Mouse (Mus musculus): ENCODE data around the gene Akt1. TPM values are rescaled to one million over a fixed set of nuclear protein-coding genes. Genes with fewer than 3 reads are reported as not detected.

The Akt1 gene
- polyA plus RNA-seq, 1 experiment from 2014 or later = 62.5 TPM

DNA sequence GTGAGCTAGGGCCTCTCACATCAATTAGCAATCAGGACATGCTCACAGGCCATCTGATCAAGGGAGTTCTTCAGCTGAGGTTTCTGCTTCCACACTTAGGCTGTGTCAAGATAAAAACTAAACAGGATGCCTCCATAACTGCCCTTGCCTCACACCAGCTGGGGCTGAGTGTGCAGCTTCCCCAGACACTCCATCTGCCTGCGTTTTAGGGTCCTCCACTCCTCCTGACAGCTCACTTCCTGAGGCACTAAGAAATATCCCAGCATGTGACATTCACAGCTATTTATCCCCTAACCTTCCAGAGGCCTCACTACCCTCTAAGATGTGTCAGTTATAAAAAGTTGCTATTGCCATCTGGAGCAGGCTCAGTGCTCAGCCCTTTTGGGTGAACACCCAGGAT is 43.2 kb downstream of the Akt1 start:
- Histone ChIP-seq H3K9ac (no peak overlapping the region), H3K36me3 (no peaks in the 10 kb centered on the region), H3K4me3 (no peak overlapping the region), H3K4me2 (replicated peaks) (no peak overlapping the region), H3K27ac (no peak overlapping the region), H3K4me1 (peaks cover 15% of the 10 kb centered on the region), H3K9me3 (no peaks in the 10 kb centered on the region), H3K27me3 (no peaks in the 10 kb centered on the region)
- no peak for ATAC-seq (ENCODE audit: low FRiP score, low read depth)
- 24% methylated on average over 1 of the region's 1 CpGs for WGBS

DNA sequence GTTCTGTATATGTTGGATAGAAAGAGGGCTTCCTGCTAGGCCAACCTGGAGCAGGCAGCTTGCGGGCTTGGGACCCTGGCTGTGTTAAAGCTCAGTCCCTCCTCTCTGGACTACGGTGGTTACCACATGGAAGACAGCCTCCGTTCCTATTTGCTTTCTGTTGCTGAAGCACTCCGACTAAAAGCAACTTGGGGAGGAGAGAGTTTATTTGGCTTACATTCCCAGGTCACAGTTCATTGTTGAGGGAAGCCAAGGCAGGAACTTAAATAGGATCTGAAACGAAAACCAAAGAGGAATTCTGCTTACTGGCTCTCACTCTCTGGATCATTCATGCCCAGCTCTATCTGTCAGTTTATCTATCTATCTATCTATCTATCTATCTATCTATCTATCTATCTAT is 43.9 kb downstream of the Akt1 start:
- peaks cover 15% of the 10 kb centered on the region for H3K4me1 ChIP-seq
- H3K27me3 ChIP-seq = no peaks in the 10 kb centered on the region
- no peak overlapping the region for H3K4me3 ChIP-seq
- WGBS = 82% methylated on average over 5 of the region's 5 CpGs
- H3K9me3 ChIP-seq = no peaks in the 10 kb centered on the region
- H3K4me2 ChIP-seq (replicated peaks) = no peak overlapping the region
- no peak overlapping the region for H3K27ac ChIP-seq
- H3K36me3 ChIP-seq = no peaks in the 10 kb centered on the region
- ATAC-seq (ENCODE audit: low FRiP score, low read depth) = no peak
- no peak overlapping the region for H3K9ac ChIP-seq

DNA sequence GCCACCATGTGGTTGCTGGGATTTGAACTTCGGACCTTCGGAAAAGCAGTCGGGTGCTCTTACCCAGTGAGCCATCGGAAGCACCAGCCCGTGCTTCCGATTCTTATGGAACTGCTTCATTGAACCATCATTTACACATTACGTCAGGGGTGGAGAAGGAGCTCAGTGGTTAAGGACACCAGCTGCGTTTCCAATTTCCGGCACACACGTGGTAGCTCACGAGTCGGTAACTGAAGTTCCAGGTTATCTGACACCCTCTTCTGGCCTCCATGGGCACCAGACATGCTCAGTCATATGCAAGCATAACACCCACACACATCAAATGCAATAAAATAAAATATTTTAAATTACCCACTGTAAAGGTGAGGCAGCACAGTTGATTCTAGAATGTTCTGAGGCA is 44.7 kb downstream of the Akt1 start:
- Histone ChIP-seq H3K4me1 (peaks cover 15% of the 10 kb centered on the region), H3K4me3 (no peak overlapping the region), H3K9me3 (no peaks in the 10 kb centered on the region), H3K27me3 (no peaks in the 10 kb centered on the region), H3K4me2 (replicated peaks) (no peak overlapping the region), H3K9ac (no peak overlapping the region), H3K27ac (no peak overlapping the region), H3K36me3 (no peaks in the 10 kb centered on the region)
- 84% methylated on average over 12 of the region's 12 CpGs for WGBS
- ATAC-seq (ENCODE audit: low FRiP score, low read depth) = no peak

DNA sequence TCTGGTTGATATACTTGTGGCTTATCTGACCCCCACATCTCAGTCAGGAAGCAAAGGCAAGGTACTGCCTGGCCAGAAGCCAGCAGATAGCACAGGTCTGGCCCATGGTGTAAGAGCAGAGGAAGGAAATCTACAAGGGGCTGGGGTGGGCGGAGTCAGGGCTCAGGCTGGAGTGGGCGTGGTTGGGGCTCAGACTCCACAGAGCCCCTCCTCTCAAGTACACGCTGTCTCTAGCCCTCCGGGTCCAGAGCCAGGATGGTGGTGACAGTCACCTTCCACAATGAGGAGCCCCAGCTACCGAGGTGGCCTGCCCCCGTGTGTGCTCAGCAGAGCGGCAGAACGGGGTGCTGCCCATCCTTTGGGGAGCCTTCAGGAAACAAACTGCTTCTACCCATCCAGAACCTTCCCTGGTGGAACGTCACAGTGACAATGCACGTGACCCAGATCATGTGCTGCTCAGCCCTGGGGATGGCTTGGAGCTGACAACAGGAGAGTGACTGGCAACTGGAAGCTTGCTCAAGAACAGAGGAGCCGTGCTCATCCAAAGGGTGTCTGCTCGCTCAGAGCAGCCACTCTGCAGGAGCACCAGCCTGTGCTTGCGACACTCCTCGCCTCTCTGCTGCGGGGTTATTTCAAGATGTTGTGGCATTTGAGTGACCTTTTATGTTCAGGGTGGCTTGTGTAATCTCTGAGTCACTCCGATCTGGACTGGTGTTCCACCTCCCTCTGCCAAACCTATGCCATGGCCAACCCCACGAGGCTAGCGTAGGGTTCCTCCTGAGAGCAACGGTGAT is 45.6 kb downstream of the Akt1 start:
- Histone ChIP-seq H3K9me3 (no peaks in the 10 kb centered on the region), H3K9ac (peak overlapping the region; percentile 25; the same call in 1 of the 2 replicates), H3K27me3 (no peaks in the 10 kb centered on the region), H3K27ac (peak overlapping the region; percentile 33; the same call in 1 of the 2 replicates), H3K4me3 (peak overlapping the region; percentile 32), H3K4me1 (peaks cover 15% of the 10 kb centered on the region), H3K36me3 (no peaks in the 10 kb centered on the region), H3K4me2 (replicated peaks) (peak overlapping the region; percentile 55)
- ATAC-seq (ENCODE audit: low FRiP score, low read depth) = peak; percentile 73
- 37% methylated on average over 19 of the region's 19 CpGs for WGBS

DNA sequence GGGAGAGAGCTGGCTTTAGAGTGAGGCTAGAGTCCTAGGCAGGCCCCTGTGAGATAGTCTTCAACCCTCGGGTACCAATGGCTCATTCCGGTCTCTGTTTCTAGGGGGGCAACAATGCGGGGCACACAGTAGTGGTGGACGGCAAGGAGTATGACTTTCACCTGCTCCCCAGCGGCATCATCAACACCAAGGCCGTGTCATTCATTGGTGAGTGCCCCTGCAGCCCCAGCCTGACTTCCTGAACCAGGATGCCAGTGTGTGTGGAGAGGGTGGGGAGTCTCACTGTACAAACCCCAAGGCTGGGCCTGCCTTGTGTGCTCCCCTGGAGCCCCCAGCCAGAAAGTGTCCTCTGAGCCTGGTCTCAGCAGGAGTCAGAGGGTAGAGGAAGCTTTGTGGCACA is 46.5 kb downstream of the Akt1 start:
- no peaks in the 10 kb centered on the region for H3K36me3 ChIP-seq
- H3K9me3 ChIP-seq = no peaks in the 10 kb centered on the region
- H3K27me3 ChIP-seq = no peaks in the 10 kb centered on the region
- H3K4me3 ChIP-seq = no peak overlapping the region
- no peak overlapping the region for H3K9ac ChIP-seq
- peaks cover 20% of the 10 kb centered on the region for H3K4me1 ChIP-seq
- ATAC-seq (ENCODE audit: low FRiP score, low read depth) = no peak
- H3K4me2 ChIP-seq (replicated peaks) = no peak overlapping the region
- 77% methylated on average over 6 of the region's 6 CpGs for WGBS
- peak overlapping the region; percentile 33; the same call in 1 of the 2 replicates for H3K27ac ChIP-seq

DNA sequence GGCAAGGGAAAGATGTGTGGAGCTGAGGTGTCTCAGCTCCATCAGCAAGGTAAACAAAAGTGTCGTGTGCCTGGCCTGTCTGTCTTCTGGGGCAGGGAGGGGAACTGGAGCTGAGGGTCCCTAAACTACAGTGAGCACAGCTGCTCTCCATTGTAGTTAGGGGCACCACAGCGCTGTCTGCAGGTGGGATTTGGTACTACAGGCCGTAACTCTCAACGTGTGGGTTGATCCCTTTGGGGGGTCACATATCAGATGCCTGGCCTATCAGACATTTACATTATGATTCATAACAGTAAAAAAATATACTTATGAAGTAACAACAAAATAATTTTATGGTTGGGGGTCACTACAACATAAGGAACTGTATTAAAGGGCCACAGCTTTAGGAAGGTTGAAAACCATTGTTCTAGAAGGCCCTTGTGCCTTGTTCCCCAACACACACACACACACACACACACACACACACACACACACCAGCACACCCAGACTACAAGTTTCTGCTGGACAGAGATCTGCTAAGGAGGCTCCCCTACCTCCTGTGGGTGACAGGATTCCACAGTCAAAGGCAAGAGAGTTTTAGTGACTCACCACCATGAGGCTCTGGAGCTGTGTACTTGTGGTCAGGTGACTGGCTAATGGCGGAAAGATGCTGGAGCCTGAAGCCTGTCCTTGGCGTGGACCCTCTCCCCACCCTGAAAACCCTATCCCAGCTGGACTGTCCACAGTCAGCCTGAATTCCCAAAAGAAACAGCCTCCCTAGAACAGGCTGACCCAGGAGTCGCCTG is 47.4 kb downstream of the Akt1 start:
- H3K27me3 ChIP-seq = no peaks in the 10 kb centered on the region
- peaks cover 24% of the 10 kb centered on the region for H3K4me1 ChIP-seq
- no peak overlapping the region for H3K4me2 ChIP-seq (replicated peaks)
- H3K9me3 ChIP-seq = no peaks in the 10 kb centered on the region
- ATAC-seq (ENCODE audit: low FRiP score, low read depth) = no peak
- no peak overlapping the region for H3K9ac ChIP-seq
- H3K4me3 ChIP-seq = no peak overlapping the region
- H3K27ac ChIP-seq = no peak overlapping the region
- WGBS = 60% methylated on average over 7 of the region's 7 CpGs
- no peaks in the 10 kb centered on the region for H3K36me3 ChIP-seq

DNA sequence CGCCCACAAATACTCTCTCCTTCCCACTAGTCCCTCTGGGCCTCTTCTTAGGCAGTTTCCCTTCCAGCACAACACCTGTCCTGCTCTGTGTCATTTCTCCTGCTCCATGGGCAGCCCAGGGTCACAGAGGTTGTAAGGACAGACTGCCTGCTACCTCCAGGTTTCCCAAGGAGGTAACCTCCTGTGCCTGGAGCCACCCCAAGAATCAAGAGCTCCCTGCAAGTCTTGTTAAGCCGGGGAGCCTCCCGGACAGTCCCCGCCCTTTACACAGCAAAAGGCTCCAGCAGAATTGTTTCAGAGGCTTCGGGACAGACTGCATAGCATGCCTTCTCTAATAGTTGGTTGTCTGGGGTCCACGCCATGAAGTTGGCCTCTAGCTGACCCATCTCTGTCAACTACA is 48.2 kb downstream of the Akt1 start:
- Histone ChIP-seq H3K36me3 (no peaks in the 10 kb centered on the region), H3K4me1 (peaks cover 24% of the 10 kb centered on the region), H3K4me2 (replicated peaks) (no peak overlapping the region), H3K9me3 (no peaks in the 10 kb centered on the region), H3K4me3 (no peak overlapping the region), H3K27me3 (peaks cover 5% of the 10 kb centered on the region), H3K27ac (no peak overlapping the region), H3K9ac (no peak overlapping the region)
- ATAC-seq (ENCODE audit: low FRiP score, low read depth) = no peak
- 68% methylated on average over 6 of the region's 6 CpGs for WGBS

DNA sequence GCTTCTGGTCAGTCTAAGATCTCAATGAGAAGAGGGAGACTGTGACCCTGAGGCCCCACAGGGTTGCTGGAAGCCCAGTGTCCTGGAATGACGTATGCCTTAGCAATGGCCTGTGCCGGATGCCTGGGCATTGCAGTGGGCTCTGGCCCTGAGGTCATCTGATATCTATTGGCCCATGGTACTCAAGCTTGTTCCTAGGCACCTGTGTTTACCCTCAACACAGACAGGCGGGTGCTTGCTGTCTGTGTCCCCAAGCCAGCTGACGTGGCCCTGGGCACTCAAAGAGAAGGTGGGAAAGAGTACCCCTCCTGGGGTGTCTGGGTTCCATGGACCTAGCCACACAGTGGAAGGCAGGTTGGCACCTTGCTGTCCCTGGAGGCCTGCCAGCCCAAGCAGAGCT is 49.0 kb downstream of the Akt1 start:
- 86% methylated on average over 4 of the region's 4 CpGs for WGBS
- peaks cover 12% of the 10 kb centered on the region for H3K27me3 ChIP-seq
- peaks cover 26% of the 10 kb centered on the region for H3K4me1 ChIP-seq
- H3K4me2 ChIP-seq (replicated peaks) = no peak overlapping the region
- H3K27ac ChIP-seq = no peak overlapping the region
- no peak for ATAC-seq (ENCODE audit: low FRiP score, low read depth)
- H3K36me3 ChIP-seq = no peaks in the 10 kb centered on the region
- no peak overlapping the region for H3K9ac ChIP-seq
- H3K4me3 ChIP-seq = no peak overlapping the region
- no peaks in the 10 kb centered on the region for H3K9me3 ChIP-seq

DNA sequence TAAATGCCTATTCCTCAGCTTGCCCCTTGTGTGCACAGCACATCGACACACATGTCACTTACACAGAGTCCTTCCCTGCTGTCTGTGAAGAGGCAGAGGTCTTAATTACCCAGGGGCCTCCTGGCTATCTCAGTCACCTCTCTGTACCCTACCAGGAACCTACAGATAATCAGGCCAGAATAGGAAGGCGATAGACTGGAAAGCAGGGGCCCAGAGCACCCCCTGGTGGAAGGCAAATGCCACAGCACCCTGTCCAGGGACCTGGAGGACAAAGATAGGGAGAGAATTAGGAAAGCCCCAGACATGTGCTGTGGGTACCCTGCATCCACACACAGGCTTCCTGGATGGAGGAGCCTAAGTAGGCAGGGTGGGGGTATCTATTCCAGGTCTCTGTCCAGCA is 50.9 kb downstream of the Akt1 start:
- Histone ChIP-seq H3K9me3 (no peaks in the 10 kb centered on the region), H3K4me1 (peaks cover 37% of the 10 kb centered on the region), H3K4me3 (no peak overlapping the region), H3K4me2 (replicated peaks) (no peak overlapping the region), H3K9ac (no peak overlapping the region), H3K27ac (no peak overlapping the region), H3K27me3 (peaks cover 30% of the 10 kb centered on the region), H3K36me3 (no peaks in the 10 kb centered on the region)
- ATAC-seq (ENCODE audit: low FRiP score, low read depth) = no peak
- WGBS = 24% methylated on average over 2 of the region's 2 CpGs

DNA sequence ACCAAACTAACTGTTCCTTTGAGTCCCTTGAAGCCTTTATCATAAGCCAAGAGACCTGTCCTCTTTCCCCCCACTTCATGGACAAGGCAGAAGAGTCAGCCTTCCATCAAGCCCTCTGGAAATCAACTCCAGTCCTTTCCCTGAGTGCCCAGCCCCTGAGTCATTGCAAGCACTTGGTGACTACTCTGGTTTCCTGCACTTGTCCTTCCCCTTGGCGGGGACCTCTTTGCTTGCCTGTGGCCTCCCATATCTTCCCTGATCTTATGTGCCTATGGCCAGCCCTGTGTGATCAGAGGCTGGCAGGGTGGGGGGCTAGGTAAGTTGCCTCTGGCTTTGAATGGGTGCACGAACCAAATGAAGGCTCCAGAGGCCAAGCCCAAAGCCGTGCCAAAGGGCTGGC is 52.8 kb downstream of the Akt1 start:
- Histone ChIP-seq H3K36me3 (no peaks in the 10 kb centered on the region), H3K9me3 (no peaks in the 10 kb centered on the region), H3K27ac (no peak overlapping the region), H3K4me1 (peaks cover 44% of the 10 kb centered on the region), H3K4me2 (replicated peaks) (no peak overlapping the region), H3K4me3 (no peak overlapping the region), H3K27me3 (peaks cover 31% of the 10 kb centered on the region), H3K9ac (no peak overlapping the region)
- ATAC-seq (ENCODE audit: low FRiP score, low read depth) = no peak
- 86% methylated on average over 3 of the region's 3 CpGs for WGBS

DNA sequence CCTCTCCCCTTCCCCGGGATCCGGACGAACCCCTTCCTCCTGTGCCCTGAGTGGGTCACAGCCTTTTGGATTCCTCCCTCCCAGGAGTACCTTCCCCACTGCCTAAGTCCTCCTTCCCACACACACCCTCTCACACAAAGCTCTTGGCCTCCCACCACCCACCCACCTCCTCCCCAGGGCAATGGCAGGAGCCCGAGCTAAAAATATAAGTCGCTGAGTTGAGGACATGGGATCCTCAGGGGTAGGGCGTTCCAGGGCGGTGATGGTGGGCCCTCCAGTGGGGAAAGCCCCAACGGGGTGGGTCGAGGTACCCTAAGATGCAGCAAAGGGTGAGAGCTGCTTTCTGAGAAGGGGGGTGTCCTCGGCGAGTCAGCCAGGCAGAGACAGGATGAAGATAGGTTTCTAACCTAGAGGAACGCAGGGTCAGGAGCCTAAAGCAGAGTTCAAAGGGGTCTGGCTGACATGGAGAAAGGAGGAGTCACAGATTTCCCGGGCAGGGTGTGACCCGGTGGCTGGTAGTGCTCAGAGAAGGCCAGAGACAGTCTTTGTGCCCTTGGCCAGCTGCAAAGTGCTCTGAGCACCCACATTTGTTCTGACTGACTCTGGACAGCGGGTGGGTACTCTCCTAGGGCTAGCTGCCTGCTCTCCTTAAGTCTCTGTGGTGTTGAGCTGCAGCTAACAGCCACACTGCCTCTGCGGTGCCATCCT is 54.2 kb downstream of the Akt1 start:
- Histone ChIP-seq H3K4me2 (replicated peaks) (peak overlapping the region; percentile 98), H3K4me1 (peaks cover 44% of the 10 kb centered on the region), H3K9ac (peak overlapping the region; percentile 74), H3K9me3 (no peaks in the 10 kb centered on the region), H3K36me3 (no peaks in the 10 kb centered on the region), H3K27me3 (peaks cover 31% of the 10 kb centered on the region), H3K27ac (no peak overlapping the region), H3K4me3 (peak overlapping the region; percentile 57)
- ATAC-seq (ENCODE audit: low FRiP score, low read depth) = 0 out of 2 replicates have a peak, but pooled peaks have one; percentile 7
- WGBS = 12% methylated on average over 16 of the region's 16 CpGs
